Mouse (Mus musculus): ENCODE data around the gene Exosc5.

Gene Exosc5

DNA sequence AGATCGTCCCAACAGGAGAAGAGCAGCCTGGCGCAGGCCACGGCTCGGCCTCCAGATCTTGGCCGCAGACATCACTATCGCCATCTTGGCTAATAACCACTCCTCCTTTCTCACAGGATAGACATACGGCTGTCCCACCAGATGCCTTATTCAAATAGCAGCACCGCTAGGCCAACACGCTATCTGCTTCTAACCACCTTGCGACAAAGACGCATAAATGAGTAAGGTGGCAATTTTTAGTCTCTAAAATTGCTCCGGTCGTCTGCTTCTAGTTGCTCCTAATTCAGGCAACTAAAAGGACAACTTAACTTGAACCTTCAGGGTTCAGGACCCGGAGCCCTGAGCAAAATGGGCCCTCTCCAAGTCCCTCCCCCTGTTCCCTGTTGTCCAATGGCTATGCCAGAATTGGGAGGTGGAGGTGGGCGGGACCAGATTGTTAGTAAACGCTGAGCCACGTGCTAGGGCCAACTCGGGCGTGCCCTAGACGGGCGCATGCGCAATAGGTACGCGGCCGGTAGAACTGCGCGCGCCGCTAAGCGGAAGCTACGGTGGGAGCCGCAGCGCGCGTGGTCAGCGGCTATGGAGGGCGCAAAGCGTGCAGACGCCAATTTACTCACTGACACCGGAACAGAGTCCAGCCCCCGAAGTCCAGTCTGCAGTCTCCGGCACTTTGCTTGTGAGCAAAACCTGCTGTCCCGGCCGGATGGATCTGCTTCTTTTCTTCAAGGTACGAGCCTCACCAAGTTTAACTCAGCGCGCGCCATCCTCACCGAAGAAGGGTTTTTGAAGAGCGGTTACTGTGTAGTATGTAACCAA, at the start of gene Exosc5, which contains the start of gene Bckdha:
Exosc5 (plus strand) TSS at position 508 of the 816 bp plus-strand sequence.
Bckdha (minus strand) TSS at position 325 of the 816 bp plus-strand sequence.
- peak; percentile 99 for DNase-seq

- DNase-seq, result no peak
These were observed 48.9 kb upstream of the Exosc5 start for GRCm38 (mm10) chr7:25610056-25610455.

DNA sequence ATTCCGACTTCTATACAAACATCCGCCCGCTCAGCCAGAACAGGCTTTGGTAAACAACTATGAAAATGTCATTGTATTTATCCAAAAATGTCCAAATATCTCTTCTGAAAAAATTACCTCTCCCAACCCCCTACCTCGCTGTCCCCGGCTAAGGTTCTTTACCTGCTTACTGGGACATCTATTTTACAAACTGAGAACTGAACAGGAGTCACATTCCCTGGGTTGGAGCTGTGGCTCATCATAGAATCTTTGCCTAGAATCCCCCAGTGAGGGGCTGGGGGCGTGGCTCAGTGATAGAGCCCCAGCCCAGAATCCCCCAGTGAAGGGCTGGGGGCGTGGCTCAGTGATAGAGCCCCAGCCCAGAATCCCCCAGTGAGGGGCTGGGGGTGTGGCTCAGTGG, 47.5 kb upstream of the Exosc5 start:
- no peak for DNase-seq

DNA sequence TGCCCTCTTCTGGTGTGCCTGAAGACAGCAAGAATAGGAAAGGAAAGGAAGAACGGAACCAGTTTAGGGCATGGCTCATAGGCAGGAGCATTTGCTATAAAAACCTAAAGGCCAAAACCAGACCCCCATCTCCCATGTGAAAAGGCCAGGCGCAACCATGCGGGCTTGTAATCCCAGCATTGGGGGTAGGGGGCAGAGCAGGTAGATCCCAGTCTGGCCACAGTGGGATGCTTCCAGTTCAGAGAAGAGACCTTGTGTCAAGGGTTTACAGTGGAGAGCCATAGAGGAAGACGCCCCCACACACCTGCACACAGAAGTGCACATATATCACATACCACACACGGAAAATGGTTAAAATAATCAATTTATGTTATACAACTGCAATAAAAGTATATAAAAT, 44.9 kb upstream of the Exosc5 start:
- no peak for DNase-seq

DNA sequence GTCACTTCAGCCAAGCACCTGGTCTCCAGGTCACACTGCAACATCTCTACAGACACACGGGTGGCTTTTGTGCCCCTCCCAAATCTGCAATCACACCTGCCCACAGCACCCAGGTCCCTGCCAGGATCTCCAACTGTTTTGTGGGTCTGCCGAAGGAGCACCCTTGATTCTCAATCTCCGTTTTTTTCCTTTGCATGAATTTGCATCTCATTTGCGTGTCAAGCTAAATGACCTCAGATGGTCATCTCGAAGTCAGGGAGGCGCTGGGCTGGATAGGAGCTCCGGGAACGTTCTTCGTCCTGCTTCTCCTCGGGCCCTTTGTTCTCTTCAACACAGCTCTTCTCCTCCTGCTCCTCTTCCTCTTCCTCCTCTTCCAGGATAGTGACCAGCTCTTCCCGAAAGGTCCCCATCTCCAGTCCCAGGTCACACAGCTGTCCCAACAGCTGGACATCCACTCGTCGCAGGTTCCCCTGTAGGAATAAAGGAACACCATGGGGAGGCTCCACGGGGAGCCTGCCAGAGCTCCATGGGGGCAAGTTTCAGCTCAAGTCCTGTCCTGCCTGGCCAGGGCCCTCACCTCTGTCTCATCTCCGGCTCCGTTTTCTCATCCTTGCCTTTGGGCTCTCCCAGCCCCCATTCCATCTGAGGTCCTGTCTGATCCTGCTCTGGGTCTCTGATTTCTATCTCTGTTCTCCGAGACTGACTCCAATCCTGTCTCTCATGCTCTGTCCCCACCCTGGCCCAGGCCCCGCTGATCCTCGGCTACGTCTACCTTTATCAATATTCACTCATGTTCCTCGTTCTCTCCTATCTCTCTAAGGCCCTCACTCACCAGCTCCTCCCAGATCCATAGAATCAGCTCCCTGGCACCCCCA, 43.9 kb upstream of the Exosc5 start:
- no peak for DNase-seq

DNA sequence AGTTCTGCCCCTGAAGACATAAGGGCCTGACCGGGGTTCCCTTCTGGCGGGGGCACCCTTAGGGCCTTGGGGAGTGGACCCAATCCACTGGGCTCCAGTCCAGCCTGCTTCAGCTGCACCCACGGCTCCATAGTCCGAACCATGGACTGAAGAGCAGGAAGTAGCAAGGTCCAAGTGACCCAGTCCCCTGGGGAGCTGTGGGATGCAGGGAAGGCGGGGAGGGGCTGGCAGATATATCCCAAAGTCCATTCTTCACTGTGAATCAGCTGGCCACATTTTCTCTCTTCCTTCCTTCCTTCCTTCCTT, 43.3 kb upstream of the Exosc5 start, which contains the start of gene Erich4:
Erich4 (minus strand) TSS at position 187 of the 306 bp plus-strand sequence.
- DNase-seq, result no peak

DNA sequence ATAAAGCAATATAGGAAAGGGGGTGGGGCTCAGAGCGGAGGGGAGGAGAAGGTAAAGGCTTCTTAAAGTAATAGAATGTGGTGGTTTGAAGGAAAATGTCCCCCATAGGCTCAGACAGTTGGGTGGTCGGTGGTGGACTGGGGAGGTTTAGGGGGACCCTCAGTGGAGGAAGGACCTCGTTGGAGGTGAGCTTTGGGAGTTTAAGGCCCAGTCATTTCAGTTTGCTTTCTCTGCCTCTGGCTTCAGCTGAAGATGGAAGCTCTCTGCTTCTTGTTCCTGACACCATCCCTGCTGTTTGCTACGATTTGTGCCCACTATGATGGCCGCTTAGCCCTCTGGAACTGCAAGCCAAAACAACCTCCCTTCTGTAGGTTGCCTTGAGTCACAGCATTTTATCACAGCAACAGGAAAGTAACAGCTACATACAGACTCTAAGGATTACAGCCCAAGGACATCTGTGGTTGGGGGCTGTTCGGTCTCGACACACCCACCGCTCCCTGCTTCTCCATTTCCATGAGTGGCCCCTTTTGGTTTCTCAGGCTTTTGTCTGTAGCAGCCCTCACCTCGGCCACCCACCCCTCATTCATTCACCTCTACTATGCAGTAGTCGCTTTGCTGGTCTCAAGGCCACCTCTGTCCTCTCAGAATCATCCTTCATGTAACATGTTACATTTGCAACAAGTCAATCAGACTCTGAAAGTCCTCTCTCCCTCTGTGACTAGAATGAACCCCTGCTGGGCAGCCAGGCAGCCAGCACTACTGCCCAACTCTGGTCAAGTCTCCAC, 41.4 kb upstream of the Exosc5 start:
- DNase-seq, result no peak

DNA sequence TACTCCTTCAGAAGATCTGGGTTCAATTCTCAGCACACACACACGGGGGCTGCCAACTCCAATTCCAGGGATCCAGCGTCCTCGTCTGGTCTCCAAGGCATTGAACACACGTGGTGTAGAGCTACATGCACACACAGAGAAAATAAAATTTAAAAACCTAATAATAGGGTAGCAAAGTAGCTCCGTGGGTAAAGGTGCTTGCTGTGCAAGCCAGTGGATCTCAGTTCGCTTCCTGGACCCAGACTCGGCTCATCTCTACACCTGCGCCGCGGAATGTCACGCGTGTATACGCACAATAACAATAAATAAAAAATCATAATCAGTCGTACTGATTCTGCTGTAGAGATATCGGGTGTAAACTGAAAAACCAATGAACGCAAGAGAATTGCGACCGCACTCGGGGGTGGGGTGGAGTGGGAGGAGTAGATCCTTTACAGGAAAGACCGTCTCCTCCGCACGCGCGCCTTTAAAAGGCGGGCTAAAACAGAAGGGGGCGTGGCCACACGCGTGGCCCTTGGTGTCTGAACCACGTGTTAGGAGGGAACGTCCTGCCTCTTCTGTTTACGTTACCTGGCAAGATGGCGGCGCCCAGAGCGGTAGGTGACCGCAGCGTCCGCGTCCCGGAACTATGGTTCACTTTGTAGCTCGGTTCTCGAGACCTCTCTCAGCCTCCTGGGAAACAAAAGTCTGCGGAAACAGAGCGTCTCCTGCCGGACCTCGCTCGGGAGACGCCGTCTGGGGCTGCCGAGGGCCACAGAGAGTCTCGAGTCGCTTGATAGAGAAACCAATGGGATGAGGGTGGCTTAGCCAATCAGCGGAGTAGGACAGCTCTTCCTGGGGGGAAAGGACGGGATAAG, 39.9 kb upstream of the Exosc5 start, which contains the start of gene Dmac2:
Dmac2 (plus strand) TSS at position 550 of the 857 bp plus-strand sequence.
- peak; percentile 93 for DNase-seq

GRCm38 (mm10) chr7:25619722-25619991, 39.3 kb upstream of the Exosc5 start:
- DNase-seq, result no peak

DNA sequence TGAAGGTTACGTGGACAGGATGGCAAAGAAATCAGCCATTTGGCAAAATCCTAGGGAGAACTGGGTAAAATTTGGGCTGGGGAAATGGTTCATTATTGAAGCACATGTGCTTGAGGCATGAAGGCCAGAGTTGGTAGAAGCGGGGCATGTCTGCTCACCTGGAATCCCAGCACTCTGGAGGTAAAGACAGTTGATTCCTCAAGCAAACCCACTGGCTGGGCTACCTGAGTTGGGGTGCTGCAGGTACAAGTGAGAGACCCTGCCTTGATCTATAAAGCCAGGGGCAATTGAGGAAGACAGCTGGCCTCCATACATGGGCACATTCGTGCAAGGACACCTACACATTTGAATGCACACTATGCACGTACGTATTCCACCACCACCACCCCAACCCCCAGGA, 38.9 kb upstream of the Exosc5 start:
- no peak for DNase-seq

DNA sequence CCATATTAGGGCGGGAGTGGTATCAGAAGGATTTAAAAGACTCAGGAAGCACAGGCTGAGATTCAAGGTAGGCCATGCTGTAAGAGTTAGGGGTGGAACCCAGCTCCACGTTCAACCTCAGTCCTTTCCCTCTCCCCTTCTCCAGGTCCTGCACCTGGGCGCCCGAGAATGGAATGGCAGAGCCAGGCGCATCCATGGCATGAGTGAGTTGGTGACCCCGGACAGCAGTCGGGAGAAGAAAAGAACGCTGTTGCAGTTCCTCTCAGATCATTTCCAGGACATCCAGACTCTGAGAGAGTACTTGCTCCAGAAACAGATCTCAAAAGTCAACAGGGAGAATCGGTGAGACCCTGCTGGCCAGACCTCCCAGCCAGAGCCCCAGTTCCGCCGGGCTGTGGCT, 38.2 kb upstream of the Exosc5 start:
- no peak for DNase-seq

DNA sequence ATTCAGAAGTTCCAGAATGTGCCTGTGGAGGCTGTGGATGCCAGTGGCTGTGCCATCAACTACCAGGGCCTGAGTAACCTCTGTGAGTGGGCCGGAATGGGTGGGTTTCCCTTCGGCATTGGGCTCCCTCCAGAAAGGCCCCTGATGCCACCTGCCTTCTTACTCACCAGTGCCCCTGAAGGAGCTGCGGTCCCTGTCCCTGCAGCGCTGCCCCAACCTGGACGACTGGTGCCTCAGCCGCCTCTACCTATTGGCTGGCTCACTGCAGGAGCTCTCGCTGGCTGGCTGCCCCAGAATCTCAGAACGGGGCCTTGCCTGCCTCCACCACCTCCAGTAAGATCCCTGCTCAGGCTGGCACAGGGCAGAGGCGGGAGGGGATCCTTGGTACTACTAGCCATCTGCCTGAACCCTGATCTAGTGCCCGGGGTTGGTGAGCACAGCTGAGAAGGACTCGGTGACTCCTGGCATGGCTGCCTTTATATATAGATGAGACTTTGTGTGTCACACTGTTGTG, 35.0 kb upstream of the Exosc5 start:
- DNase-seq, result no peak

DNA sequence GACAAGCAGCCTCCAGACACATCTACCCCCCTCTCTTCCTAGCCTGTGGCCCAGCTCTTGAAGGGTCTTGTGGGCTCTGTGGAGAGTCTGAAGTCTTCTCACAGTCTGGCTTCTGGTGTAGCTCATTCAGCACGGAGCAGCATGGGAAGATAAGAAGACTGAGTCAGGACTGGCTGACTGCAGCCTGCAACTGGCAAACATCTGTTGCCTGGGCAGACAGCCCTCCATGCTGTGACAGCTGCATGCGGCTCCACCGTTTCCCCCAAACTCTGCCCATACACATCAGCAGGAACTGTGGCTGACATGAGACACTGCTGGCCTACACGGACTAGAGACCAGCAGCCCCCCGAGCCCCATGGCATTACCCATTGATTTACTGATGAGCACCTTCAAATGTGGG, 34.1 kb upstream of the Exosc5 start:
- peak; percentile 30 for DNase-seq

DNA sequence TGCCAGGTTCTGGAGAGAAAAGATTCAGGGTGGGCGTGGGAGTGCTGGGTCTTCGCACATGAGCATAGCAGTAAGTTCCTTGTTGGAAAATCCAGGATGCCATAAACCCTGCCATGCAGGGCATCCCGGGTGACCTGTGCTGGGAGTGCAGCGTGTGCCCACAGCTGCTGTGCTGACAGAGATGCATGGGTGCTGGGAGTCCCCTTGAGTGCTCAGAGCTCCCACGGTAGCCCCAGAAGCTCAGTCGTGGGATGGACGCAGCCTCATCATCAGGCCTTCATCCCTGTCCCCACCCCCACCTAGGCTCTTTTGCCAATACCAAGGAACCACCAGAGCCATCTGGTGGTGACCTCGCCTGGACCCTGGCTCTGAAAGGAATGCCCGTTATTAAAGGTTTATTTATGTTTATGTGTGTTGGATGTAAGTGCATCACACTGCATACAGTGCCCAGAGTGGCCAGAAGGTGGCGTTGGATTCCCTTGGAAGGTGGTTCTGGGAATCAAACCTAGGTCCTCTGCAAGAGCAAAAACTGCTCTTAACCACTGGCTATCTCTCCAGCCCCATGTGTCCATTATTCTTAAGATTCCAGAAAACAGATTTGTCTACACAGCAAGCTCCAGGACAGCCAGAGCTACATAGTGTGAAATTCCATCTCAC, 33.2 kb upstream of the Exosc5 start:
- DNase-seq, result peak; percentile 46

DNA sequence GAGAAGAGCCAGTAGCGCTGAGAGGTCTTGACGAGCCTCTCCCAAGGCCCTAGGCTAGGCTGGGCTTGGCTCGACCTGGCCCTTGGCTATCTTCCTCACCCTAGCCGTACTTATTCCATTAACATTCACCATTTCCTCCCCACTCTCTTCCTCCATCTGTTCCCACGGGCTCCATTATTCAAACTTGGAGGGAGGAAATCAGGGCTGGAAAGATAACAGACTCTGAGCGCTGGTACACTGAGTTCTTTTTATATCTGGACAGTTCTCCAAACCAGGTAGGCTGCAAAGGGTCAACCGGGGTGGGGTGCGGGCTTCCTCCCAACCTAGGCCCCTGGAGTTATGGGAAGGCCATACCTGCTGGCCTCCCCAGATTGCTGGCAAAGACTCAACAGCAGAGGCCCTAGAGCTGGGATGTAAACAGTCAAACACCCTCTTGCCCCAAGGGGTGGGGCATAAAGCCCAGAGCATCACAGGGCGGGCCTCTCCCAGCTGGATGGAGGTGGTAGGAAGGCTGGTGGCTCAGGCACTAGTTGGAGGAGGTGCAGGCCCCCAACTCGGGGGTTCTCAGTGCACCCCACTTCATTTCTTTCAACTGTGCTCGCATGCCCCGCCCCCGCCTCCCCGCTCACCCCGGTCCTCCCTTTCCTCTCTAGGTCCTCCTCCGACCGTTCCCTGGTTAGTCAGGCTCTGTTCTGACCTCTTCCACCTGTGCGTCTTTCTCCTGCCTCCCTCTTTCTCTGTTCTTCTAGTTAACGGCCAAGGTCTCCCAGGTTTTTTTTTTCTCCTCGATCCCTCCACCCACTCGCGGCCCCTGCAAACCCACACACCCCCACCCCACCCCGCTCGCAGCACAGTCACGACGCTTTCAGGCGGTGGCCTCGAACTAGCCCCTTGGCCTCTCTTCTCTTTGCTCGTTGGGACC, 32.2 kb upstream of the Exosc5 start, which contains the start of gene B3gnt8:
B3gnt8 (plus strand) TSS at position 146 of the 922 bp plus-strand sequence.
- peak; percentile 50 for DNase-seq

GRCm38 (mm10) chr7:25627431-25628322, 31.3 kb upstream of the Exosc5 start:
- peak; percentile 80 for DNase-seq

DNA sequence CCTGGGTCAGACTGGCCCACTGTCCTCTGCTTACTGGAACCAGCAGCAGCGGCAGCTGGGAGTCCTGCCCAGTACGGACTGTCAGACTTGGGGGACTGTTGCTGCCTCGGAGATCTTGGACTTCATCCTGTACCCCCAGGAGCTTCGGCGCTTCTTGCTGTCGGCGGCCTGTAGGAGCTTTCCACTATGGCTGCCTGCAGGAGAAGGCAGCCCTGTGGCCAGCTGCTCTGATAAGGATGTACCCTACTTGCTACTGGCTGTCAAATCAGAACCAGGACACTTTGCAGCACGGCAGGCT, 30.7 kb upstream of the Exosc5 start:
- DNase-seq, result no peak

DNA sequence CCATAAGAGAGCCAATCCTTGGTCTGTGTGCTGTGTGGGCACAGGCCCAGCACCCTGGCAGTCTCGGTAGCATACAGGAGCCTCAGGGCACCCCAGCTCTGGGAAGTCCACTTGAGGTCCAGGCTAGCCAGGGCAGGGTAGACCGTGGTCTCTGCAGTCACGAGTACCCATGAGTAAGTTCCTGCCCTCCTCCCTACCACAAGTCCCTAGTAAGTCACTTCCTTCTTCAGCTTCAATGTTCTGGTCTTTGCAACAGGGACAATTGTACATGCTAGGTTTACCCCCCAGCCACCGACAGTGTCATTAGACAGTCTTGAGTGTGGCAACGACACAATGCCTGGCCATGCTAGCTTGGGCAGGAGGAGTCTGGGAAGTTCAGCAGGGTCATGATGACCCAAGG, 26.3 kb upstream of the Exosc5 start:
- DNase-seq, result no peak

- no peak for DNase-seq
These were observed 22.6 kb upstream of the Exosc5 start for GRCm38 (mm10) chr7:25636373-25636772.

Data from lung, postnatal 14 days (tissue).